Mouse (Mus musculus): ENCODE results near the gene Nup107.
"Not testable (repeated sequence)": the region's sequence is repeated elsewhere in the genome, so short reads cannot be mapped to it uniquely, and the experiment has no call there.

The Nup107 gene

DNA sequence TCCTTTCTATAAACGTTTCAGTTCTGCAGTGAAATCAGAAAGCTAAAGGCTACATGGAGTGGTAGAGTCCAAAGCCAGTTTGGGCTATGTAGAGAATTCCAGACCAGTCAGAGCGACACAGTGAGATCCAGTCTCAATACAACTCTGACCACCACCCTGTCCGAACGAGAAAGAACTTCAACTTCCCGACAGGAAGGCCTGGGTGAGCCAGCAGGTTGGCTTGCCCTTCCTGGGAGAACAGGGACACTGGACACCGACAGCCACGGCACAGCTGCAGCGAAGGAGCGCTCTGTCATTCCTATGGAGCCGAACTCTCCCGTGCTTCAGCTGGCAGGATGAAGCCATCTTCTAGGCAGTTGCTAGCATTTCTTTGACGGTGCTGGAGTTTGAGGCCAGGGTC is 57.1 kb downstream of the Nup107 start:
- not testable (repeated sequence) for DNase-seq (ENCODE audit: low spot score)

DNA sequence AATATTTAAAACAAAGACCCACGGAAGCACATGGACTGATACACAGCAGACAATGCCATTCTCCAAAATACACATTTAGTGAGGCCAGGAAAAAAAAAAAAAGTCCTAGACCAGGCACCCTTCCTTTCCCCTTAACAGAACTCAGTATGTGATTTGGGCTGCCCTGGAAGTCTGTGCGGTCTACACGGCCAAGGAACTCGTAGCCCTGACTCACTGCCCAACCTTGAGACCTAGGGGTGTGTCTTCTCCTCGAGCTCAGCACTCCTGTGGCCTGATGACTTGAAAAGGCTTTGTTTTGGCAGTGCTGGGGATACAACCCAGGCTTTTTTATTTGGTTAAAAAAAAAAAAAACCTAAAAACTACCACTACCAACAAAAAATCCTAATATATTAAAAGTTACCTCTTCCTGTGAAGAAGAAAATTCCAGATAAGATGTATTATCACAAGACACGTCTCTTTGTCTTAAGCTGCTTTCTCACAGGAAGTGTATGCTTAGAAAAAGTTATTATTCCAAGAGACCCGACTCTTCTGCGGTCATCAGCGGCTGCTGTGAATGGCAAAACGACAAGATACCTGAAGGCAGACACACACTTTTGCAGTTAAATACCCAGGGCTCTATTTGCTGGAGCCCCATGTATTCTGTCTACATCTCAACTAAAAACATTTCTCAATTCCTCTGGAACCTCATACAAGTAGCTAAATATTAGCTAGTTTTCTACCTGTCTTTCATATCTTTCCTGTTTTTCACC is 58.2 kb downstream of the Nup107 start:
- DNase-seq (ENCODE audit: low spot score): not testable (repeated sequence)

DNA sequence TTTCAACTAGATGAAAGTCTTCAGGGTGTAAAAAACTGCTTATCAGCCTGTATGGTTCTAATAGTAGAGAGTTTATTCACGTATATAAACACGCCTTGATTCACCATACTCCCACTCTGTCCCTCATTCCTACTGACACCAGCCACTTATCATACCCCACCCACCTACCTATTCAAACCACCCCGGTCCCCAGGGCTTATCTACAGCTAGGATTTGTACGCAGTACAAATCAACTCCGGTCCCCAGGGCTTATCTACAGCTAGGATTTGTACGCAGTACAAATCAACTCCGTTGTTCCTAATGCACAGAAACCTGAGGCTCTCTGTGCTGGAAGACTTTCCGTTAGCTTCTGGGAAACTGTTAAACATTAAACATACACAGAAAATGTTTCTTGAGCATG is 58.9 kb downstream of the Nup107 start:
- not testable (repeated sequence) for DNase-seq (ENCODE audit: low spot score)

DNA sequence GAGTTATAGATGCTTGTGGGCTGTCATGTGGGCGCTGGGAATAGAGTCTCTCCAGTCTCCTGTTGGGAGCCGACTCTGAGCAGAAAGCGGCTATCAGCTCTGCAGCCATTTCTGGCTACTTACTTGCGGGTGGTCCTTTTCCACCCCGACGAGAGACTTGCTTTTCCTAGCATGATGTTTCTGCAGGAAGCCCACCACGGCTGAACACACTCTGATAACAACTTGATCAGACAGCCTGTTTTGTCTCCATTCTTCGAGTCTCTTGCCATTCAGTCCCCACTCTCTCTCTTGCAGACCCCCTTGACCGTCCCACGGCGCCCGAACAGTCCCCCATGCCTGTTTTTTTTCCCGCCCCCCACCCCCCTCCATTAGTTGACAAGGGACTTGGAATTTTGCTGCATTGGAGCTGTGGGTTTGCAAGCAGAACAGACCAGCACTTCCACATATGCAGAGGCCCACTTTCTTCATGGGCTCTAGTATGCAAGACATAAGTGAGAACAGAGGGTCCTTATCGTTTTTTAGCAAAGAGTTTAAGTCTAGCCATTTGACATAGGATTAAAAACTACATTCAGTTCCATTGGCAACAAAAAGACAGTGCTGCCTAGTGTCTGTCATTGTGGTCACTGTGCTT is 59.4 kb downstream of the Nup107 start:
- DNase-seq (ENCODE audit: low spot score): no peak

DNA sequence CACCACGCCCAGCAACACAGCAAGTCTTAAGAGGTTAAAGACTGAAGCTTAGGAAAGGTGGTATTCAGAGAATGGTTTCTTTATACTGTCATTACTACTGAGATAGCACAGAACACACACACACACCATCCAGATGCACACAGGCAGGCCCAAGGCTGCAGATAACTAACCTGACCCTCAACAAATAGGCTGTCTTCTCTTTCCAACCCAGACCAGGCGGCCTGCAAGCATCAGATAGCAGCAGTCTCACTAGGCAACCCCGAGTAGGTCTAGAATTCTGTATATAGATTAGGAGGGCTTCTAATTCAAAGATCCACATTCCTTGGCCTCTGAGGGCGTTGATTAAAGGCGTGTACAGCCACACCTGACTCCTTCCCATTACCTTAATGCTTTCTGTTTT is 60.3 kb downstream of the Nup107 start:
- no peak for DNase-seq (ENCODE audit: low spot score)

DNA sequence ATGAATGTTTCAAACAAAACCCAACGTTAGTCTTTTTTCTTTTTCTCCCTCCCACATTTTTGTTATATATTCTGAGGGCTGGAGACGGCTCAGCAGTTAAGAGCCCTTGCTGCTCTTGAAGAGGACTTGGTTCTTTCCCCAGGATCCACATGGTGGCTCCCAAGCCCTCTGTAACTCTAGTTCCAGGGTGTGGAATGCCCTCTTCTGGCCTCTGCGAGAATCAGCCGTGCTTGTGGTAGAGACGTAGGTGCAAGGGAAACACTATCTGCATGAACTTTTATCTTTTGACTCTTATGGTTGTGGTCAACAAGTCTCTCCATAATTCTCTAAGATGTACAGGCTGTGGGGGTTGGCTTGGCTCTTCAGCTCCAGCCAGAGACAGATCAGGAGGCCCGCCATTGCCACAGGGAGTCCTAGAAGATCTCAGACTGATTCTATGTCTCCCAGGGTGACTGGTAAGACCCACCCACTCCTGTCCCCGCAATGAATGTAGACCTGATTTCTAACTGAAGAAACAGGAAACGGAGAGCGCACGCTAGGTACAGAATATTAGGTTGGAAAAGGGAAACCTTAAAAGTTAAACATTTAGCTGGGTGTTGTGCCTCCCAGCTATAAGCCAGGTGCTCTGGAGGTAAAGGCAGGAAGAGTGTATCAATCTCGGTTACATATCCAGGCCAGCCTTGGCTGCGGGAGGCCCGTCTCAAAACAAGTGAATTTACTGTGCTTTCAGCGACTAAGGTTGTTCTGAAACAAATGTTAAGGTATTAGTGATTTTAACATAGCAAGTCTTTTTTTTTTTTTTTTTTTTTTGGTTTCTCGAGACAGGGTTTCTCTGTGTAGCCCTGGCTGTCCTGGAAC is 61.0 kb downstream of the Nup107 start:
- DNase-seq (ENCODE audit: low spot score): no peak

DNA sequence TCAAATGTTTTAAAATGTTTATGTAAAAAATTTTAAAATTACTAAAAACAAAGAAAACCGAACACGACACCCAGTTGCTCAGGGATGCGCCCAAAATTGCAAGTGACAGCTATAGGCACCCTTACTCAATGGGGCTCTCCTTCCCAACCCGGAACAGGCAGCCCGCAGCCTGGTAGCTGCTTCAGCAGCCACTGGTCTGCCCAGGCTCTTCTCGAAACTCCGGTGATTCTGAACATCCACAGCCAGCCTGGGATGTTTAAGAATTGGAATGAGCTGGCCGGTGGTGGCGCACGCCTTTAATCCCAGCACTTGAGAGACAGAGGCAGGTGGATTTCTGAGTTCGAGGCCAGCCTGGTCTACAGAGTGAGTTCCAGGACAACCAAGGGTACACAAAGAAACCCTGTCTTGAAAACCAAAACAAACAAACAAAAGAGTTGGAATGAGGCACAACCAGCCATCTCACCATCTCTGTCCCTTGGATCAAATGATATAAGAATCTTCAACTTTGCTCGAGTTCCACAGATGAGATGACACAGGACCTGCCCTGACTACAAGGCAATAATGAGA is 61.8 kb downstream of the Nup107 start:
- no peak for DNase-seq (ENCODE audit: low spot score)

DNA sequence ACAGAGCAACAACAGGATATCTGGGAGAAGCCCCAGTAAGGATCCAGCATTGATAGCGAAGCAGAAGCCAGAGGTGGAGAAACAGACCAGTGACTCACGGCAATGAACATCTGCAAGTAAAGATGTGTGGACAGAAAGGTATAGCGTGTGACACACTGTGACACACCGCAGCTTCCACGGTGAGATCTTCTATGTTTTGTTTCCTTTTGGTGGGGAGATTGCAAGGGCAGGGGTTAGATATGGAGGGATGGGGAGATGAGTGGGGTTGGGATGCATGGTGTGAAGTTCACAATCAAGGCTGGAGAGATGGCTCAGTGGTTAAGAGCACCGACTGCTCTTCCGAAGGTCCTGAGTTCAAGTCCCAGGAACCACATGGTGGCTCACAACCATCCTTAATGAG is 62.4 kb downstream of the Nup107 start:
- no peak for DNase-seq (ENCODE audit: low spot score)

DNA sequence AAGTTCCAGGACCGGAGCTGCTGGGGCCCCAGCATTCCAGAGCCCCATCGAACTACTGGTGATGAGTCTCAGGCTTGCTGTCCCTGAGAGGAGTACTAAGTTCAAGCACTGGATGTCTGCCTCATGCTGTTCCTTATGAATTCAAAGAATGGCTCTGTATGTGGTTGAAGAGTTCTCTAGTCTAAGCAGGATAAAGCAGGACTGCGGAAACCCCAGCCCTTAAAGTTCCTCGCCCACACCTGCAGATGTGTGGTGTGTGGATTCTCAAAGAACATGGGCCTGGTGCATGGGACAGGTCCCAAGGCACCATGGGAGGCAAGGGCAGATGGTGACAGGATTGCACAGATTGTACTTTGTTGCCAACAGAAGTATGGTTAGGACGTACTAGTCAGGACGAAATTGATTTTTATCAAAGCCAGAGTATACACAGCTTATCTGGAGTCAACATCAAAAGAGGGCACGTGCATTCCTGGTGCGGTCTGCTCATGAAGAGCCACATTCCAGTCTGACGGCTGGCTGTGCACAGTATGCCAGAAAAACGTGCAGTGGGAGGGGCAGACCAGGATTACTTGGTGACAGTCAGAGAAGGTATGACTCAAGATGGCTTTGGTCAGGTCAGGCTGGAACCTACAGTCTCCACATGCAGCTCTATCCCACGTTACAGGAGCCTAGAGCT is 63.2 kb downstream of the Nup107 start:
- DNase-seq (ENCODE audit: low spot score): no peak

DNA sequence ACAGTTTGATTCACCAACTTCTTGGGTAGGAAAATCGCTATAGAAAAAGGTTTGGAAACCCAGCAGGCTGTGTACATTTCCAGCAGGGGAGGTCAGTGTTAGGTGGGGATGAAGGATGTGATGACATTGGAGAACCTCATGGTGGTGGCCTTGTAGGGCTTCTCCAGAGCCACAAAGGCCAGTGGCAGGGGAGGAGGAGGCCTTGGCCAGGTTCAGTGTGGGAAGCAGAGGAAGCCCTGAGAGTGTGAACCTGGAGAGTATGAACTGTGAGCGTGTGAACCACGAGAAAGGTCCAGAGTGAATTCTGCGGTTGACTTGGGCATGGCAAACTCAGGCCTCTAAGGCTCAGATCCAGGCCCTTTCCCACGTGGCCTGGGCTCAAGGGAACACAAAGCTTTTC is 63.9 kb downstream of the Nup107 start:
- DNase-seq (ENCODE audit: low spot score): no peak

DNA sequence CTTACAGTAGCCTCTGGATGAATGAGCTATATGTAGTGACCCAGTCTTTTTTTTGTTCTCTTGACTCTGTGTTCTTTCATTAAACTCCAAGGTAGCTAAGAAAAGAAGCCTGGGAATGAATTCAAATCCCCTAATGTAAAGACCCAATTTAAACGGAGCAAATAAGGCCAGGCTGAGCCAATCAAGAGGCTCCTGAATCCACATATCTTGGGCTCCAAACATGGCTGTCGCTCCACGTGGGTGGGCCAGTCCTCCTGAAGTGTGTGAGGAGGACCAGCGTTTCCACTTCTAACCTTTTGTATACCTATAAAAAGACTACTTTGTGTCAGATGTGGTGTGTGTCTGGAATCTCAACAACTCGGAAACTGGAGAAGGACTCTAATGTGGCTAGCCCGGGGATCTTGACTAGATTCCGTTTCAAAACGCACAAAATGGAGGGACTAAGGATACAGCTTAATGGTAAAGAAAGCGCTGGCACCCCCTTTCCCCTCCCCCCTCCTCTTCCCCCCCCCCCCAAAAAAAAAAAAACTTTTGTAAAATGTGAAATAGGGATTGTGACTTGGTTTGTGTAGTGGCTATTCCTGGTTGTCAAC is 64.9 kb downstream of the Nup107 start:
- no peak for DNase-seq (ENCODE audit: low spot score)

DNA sequence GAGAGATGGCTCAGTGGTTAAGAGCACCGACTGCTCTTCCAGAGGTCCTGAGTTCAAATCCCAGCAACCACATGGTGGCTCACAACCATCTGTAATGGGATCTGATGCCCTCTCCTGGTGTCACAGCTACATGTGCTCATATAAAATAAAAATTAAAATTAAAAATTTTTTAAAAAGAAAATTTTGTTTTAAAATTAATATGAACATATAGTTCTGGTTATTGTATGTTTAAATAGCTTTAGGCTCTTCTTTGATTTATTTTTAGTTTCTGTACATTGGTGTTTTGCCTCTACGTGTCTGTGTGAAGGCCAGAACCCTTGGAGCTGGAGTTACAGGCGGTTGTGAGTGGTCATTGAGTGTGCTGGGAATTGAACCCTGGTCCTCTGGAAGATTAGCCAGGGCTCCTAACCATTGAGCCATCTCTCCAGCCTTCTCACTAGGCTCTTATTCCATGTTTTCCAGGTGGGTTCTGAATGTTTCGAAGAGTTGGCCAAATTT is 65.6 kb downstream of the Nup107 start:
- DNase-seq (ENCODE audit: low spot score): no peak

DNA sequence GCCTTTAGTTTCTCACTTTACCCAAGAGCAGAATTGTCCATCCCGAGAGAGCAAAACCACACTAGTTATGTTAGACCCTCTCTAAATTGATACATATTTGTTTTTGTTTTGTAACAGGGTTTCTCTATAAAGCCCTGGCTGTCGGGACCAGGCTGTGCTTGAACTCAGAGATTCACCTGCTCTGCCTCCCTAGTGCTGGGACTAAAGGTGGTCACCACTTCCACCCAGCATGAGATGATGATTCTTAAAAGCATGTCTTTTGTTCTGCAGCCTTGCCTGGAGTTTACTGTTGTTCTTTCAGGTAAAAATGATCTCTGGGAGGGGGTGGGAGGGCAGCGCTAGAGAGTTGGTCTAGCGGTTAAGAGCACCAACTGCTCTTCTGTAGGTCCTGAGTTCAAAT is 66.2 kb downstream of the Nup107 start:
- DNase-seq (ENCODE audit: low spot score): no peak

DNA sequence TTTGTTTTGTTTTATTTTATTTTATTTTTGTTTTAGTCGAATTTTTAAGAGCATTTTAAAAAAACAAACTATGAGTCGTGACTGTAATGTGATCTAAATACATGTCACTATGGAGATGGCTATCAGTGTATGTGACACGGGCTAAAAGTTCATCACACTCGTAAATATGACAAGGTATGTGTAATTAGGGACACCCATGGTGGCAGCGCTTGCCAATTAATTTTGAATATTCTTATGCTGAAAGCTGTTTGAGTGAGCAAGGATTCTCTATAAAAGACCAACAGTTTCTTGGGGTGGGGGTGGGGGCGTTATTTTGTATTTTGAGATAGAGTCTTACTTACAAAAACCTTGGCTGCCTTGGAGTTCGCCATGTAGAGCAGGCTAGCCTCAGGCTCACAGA is 66.8 kb downstream of the Nup107 start:
- DNase-seq (ENCODE audit: low spot score): no peak

DNA sequence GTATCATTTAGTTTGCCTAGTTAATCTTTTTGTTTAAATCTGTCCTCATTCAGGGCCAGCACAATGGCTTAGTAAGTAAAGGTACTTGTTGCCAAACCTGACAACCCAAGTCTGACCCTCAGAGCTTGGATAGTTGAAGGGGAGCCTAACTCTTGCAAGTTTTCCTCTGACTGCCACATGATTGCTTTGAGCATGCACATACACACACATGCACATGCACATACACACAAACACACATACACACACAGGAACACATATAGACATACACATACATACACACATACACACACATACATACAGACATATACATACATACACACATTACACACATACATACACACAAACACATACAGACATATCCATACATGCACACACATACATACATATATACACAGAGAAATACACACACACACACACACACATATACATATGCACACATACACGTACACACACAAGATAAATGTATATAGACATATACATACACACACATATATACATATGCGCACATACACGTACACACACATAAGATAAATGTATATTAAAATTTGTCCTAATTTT is 67.6 kb downstream of the Nup107 start:
- no peak for DNase-seq (ENCODE audit: low spot score)

DNA sequence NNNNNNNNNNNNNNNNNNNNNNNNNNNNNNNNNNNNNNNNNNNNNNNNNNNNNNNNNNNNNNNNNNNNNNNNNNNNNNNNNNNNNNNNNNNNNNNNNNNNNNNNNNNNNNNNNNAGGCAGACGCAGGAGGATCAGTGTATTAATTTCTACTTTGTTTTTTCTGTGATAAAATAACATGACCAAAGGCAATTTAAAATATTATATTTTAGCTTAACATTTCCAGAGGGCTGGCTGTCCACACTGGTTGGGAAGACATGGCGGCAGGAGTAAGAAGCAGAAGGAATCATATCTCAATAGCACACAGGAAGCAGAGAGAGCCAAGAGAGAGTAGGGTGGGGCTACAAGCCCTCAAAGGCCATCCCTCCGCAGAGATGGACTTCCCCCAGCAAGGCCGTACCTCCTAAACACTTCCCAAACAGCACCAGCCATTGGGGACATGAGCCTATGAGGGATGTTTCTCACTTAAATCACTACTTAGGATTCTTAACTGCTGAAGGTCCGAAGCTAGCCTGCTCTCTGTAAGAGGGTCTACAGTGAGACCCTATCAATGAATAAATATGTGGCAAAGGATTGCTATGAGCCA is 68.3 kb downstream of the Nup107 start:
- no peak for DNase-seq (ENCODE audit: low spot score)

DNA sequence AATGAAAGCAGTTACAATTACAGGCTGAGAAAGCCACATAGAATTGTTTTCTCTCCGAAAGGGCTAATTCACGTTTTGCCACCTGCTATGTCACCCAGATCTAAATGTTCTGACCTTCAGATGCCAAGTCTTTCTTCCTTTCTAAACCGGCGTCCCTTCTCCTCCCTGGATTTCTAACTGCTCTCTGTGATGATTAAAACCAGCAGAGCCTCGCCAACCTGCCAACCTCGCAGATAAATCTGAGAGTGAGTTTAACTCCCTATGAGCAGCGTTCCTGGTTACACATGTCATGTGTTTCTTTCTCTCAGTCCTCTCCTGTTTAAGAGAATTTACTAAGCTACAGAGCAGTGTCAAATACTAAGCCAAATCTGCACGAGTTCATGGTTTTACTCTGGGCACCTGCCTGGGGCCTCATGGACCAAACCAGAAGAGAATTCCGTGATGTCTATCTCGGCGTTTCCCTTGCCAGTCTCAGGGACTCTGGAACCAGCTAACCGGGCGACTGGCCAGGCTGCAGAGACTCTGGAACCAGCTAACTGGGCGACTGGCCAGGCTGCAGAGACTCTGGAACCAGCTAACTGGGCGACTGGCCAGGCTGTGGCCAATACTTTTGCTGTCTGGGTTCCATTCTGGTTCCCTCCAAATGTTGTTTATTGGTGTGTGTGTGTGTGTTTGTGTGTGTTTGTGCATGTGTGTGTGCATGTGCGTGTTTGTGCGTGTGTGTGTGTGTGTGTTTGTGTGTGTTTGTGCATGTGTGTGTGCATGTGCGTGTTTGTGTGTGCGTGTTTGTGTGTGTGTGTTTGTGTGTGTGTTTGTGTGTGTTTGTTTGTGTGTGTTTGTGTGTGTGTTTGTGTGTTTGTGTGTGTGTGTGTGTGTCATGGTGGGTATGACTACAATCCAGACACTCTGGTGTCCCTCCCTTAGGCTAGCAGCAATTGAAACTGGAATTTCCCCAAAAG is 74.1 kb downstream of the Nup107 start:
- no peak for DNase-seq (ENCODE audit: low spot score)

DNA sequence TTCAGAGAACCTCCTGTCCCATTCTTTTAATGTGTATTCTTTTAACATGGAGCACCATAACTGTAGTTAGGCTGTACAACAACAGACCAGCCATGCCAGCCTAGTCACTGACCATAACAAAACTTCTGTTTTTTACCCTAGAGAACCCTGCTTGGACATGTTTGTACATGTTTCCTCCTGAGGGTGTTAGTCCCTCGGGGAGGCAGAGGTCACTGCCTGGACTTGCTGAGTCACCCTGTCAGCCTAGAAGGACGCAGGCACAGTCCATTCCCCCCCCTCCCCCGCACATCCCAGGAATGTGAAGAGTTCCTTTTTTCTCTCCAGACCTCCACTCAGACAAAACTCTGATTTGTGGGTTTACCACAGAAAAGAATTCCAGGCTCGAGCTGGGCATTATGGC is 74.9 kb downstream of the Nup107 start:
- DNase-seq (ENCODE audit: low spot score): no peak

DNA sequence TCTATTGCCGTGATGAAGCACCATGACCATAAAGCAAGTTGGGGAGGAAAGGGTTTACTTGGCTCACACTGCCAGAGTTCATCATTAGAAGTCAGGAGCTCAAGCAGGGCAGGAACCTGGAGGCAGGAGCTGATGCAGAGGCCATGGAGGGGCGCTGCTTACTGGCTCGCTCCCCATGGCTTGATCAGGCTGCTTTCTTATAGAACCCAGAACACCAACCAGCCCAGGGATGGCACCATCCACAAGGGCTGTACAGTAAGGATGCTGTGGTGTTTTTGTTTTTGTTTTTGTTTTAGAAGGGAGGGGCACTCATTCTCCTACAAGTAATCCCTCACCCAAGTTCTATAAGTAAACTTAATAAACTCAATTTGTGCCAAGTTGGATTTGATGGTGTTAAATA is 75.8 kb downstream of the Nup107 start:
- DNase-seq (ENCODE audit: low spot score): no peak

DNA sequence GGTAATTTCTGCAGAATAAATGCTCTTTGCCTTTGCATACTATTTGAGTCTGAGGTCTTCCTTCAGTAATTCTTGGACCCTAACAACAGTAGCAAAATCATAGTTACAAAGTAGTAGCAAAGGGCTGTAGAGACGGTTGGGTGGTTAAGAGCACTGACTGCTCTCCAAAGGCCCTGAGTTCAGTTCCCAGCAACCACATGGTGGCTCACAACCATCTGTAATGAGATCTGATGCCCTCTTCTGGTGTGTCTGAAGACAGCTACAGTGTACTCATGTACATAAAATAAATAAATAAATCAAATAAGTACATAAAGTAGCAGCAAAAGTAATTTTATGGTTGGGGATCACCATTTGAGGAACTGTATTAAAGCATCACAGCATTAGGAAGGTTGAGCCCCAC is 76.9 kb downstream of the Nup107 start:
- not testable (repeated sequence) for DNase-seq (ENCODE audit: low spot score)
